Mouse (Mus musculus) heart, postnatal 0 days (tissue): ENCODE data around the gene Scd1. TPM values are rescaled to one million over a fixed set of nuclear protein-coding genes. Genes with fewer than 3 reads are reported as not detected.

Source experiments
- ATAC-seq: fragments of 200-750 bp; cut with Nextera tagmentation; 2 replicates; pipeline ENCODE4 v1.8.0; 2017; ENCODE audit warnings: low read depth, moderate number of reproducible peaks, moderate library complexity; ENCODE audit not compliant: insufficient read depth
- DNase-seq: peaks from one replicate; pipeline ENCODE4 v3.0.0-alpha.2; 2016; ENCODE audit warnings: low spot score
- H3K27ac ChIP-seq: fragments of 300-500 bp; sonication (generic); 2 replicates; pipeline ENCODE4 v1.5.1; 2014; ENCODE audit warnings: low read depth, mild to moderate bottlenecking
- H3K27me3 ChIP-seq: fragments of 300-500 bp; sonication (generic); 2 replicates; pipeline ENCODE4 v1.6.1; 2014; ENCODE audit warnings: low read length, mixed read lengths; ENCODE audit not compliant: control insufficient read depth, insufficient read depth
- H3K36me3 ChIP-seq: fragments of 300-500 bp; sonication (generic); replicated peaks from 2 replicates; pipeline ENCODE4 v1.6.1; 2014; ENCODE audit warnings: low read length, mixed read lengths; ENCODE audit not compliant: control insufficient read depth, insufficient read depth
- H3K4me1 ChIP-seq: fragments of 300-500 bp; sonication (generic); 2 replicates; pipeline ENCODE4 v1.6.1; 2014; ENCODE audit warnings: antibody characterized with exemption; ENCODE audit not compliant: control insufficient read depth, insufficient read depth
- H3K4me2 ChIP-seq: fragments of 300-500 bp; sonication (generic); 2 replicates; pipeline ENCODE4 v1.6.1; 2014; ENCODE audit warnings: low read depth, mild to moderate bottlenecking, low read length, moderate library complexity
- H3K4me3 ChIP-seq: fragments of 300-500 bp; sonication (generic); 2 replicates; pipeline ENCODE4 v1.5.1; 2014; ENCODE audit warnings: low read depth, low read length
- H3K9ac ChIP-seq: fragments of 300-500 bp; sonication (generic); replicated peaks from 2 replicates; pipeline ENCODE4 v1.6.1; 2014; ENCODE audit warnings: low read depth, low read length, mixed read lengths
- H3K9me3 ChIP-seq: fragments of 300-500 bp; sonication (generic); replicated peaks from 2 replicates; pipeline ENCODE4 v1.6.1; 2016; ENCODE audit warnings: low read length; ENCODE audit not compliant: control insufficient read depth
- CTCF ChIP-seq: IDR thresholded peaks from 2 replicates; pipeline ENCODE4 v1.5.1; 2016; ENCODE audit warnings: antibody characterized with exemption, control low read depth, low read depth
- EP300 ChIP-seq: IDR thresholded peaks from 2 replicates; pipeline ENCODE4 v1.6.1; 2016; ENCODE audit warnings: antibody characterized with exemption, low read depth
- WGBS: fragments of 180-500 bp; shearing (Covaris S2); extraction: QIAGEN DNeasy Blood & Tissue Kit; methylation state at CpG from one replicate; pipeline ENCODE4 v1.1.7; 2014; 5-methylcytosine and 5-hydroxymethylcytosine counted together
- polyA plus RNA-seq: library from polyadenylated mRNA; unstranded; fragments of >200 nt; fragmentation: Nextera tagmentation; extraction: Ambion mirVana; gene quantifications from 2 replicates; pipeline ENCODE4 v1.2.1, GENCODE M21; 2015
- total RNA-seq: library from RNA; depleted of rRNA; stranded (reverse); fragments of >200 nt; gene quantifications from 2 replicates; pipeline ENCODE4 v1.2.3, GENCODE M21; 2014; ENCODE audit warnings: low replicate concordance

Scd1 gene
- total and polyA plus RNA-seq, 2 experiments from 2014 or later = 0.66 to 6.2 TPM

- Histone ChIP-seq H3K4me3 (no peak overlapping the region), H3K9ac (no peak overlapping the region), H3K9me3 (no peaks in the 10 kb centered on the region), H3K27ac (no peak overlapping the region), H3K4me1 (no peaks in the 10 kb centered on the region), H3K4me2 (no peak overlapping the region), H3K27me3 (0 out of 2 replicates have a peak, but pooled peaks cover 10% of the 10 kb centered on the region), H3K36me3 (no peaks in the 10 kb centered on the region)
- no peak for ATAC-seq
- peak; percentile 86 for TF ChIP-seq CTCF
- TF ChIP-seq EP300 = no peak
- WGBS = 21% methylated on average over 4 of the region's 4 CpGs
- DNase-seq = no peak
Measured at GRCm38 (mm10) chr19:44418945-44419344, 11.3 kb upstream of the Scd1 start.

GRCm38 (mm10) chr19:44418544-44418943 is 10.9 kb upstream of the Scd1 start:
- H3K36me3 ChIP-seq = no peaks in the 10 kb centered on the region
- 0 out of 2 replicates have a peak, but pooled peaks cover 10% of the 10 kb centered on the region for H3K27me3 ChIP-seq
- TF ChIP-seq CTCF = no peak
- no peak for TF ChIP-seq EP300
- no peaks in the 10 kb centered on the region for H3K9me3 ChIP-seq
- no peak overlapping the region for H3K27ac ChIP-seq
- no peak overlapping the region for H3K9ac ChIP-seq
- ATAC-seq (no peak), DNase-seq (no peak)
- WGBS = 63% methylated on average over 9 of the region's 9 CpGs
- H3K4me3 ChIP-seq = no peak overlapping the region
- H3K4me1 ChIP-seq = no peaks in the 10 kb centered on the region
- no peak overlapping the region for H3K4me2 ChIP-seq

- H3K9ac ChIP-seq = no peak overlapping the region
- no peak overlapping the region for H3K4me2 ChIP-seq
- 0 out of 2 replicates have a peak, but pooled peaks cover 10% of the 10 kb centered on the region for H3K27me3 ChIP-seq
- H3K4me3 ChIP-seq = no peak overlapping the region
- H3K36me3 ChIP-seq = no peaks in the 10 kb centered on the region
- 70% methylated on average over 5 of the region's 5 CpGs for WGBS
- ATAC-seq (no peak), DNase-seq (no peak)
- H3K4me1 ChIP-seq = no peaks in the 10 kb centered on the region
- H3K27ac ChIP-seq = no peak overlapping the region
- H3K9me3 ChIP-seq = no peaks in the 10 kb centered on the region
- TF ChIP-seq CTCF (no peak), EP300 (no peak)
Measured at GRCm38 (mm10) chr19:44418061-44418460, 10.4 kb upstream of the Scd1 start.

- Histone ChIP-seq H3K27ac (no peak overlapping the region), H3K4me3 (no peak overlapping the region), H3K4me1 (no peaks in the 10 kb centered on the region), H3K9ac (no peak overlapping the region), H3K36me3 (no peaks in the 10 kb centered on the region), H3K27me3 (0 out of 2 replicates have a peak, but pooled peaks cover 10% of the 10 kb centered on the region), H3K4me2 (no peak overlapping the region), H3K9me3 (no peaks in the 10 kb centered on the region)
- no peak for DNase-seq
- ATAC-seq = no peak
- TF ChIP-seq EP300 = no peak
- no peak for TF ChIP-seq CTCF
- WGBS = 52% methylated on average over 4 of the region's 4 CpGs
Measured at GRCm38 (mm10) chr19:44417448-44417847, 9.8 kb upstream of the Scd1 start.

- 73% methylated on average over 5 of the region's 5 CpGs for WGBS
- no peaks in the 10 kb centered on the region for H3K4me1 ChIP-seq
- no peak overlapping the region for H3K4me2 ChIP-seq
- no peak overlapping the region for H3K27ac ChIP-seq
- H3K9ac ChIP-seq = no peak overlapping the region
- ATAC-seq (no peak), DNase-seq (no peak)
- no peaks in the 10 kb centered on the region for H3K36me3 ChIP-seq
- H3K4me3 ChIP-seq = no peak overlapping the region
- H3K9me3 ChIP-seq = no peaks in the 10 kb centered on the region
- TF ChIP-seq EP300 (no peak), CTCF (no peak)
- 0 out of 2 replicates have a peak, but pooled peaks cover 10% of the 10 kb centered on the region for H3K27me3 ChIP-seq
Measured at GRCm38 (mm10) chr19:44416240-44416639, 8.6 kb upstream of the Scd1 start.

- Histone ChIP-seq H3K27ac (no peak overlapping the region), H3K4me2 (no peak overlapping the region), H3K27me3 (0 out of 2 replicates have a peak, but pooled peaks cover 10% of the 10 kb centered on the region), H3K9me3 (no peaks in the 10 kb centered on the region), H3K36me3 (no peaks in the 10 kb centered on the region), H3K9ac (no peak overlapping the region), H3K4me1 (no peaks in the 10 kb centered on the region), H3K4me3 (no peak overlapping the region)
- DNase-seq (no peak), ATAC-seq (no peak)
- TF ChIP-seq EP300 (no peak), CTCF (no peak)
- WGBS = 57% methylated on average over 5 of the region's 5 CpGs
Measured at GRCm38 (mm10) chr19:44415464-44415863, 7.8 kb upstream of the Scd1 start.
